Mouse (Mus musculus) olfactory bulb, adult 2 months (tissue): Measurements from ENCODE around the gene Xntrpc. TPM values are rescaled to one million over a fixed set of nuclear protein-coding genes. Genes with fewer than 3 reads are reported as not detected.

Source experiments
- H3K27ac ChIP-seq: fragments of 200-500 bp; 2 replicates; pipeline ENCODE4 v1.5.1; 2012; ENCODE audit warnings: low read depth, low read length; ENCODE audit not compliant: insufficient read depth
- H3K4me1 ChIP-seq: fragments of 200-500 bp; 2 replicates; pipeline ENCODE4 v1.6.1; 2012; ENCODE audit warnings: low read length; ENCODE audit not compliant: control insufficient read depth, insufficient read depth
- H3K4me3 ChIP-seq: fragments of 200-500 bp; 2 replicates; pipeline ENCODE4 v1.5.1; 2012; ENCODE audit warnings: mild to moderate bottlenecking, low read depth, low read length, moderate library complexity; ENCODE audit not compliant: insufficient read depth
- CTCF ChIP-seq: fragments of 200-500 bp; IDR thresholded peaks from 2 replicates; pipeline ENCODE4 v1.5.1; 2012; ENCODE audit warnings: low read depth, mild to moderate bottlenecking, low read length, moderate library complexity; ENCODE audit not compliant: insufficient read depth
- POLR2A ChIP-seq: fragments of 200-500 bp; IDR thresholded peaks from 2 replicates; pipeline ENCODE4 v1.6.1; 2012; ENCODE audit warnings: mild to moderate bottlenecking, low read depth, low read length, moderate library complexity; ENCODE audit not compliant: insufficient read depth
- WGBS: fragments of 180-500 bp; shearing (Covaris S2); methylation state at CpG from one replicate; pipeline ENCODE4 v1.1.7; 2018; 5-methylcytosine and 5-hydroxymethylcytosine counted together
- polyA plus RNA-seq: library from polyadenylated mRNA; stranded (reverse); fragments of >200 nt; gene quantifications from 2 replicates; pipeline ENCODE4 v1.2.4, GENCODE M21; 2012; ENCODE audit warnings: low replicate concordance; ENCODE audit not compliant: missing spikeins, insufficient read depth, insufficient read length

Xntrpc gene
- polyA plus RNA-seq, 1 experiment: not detected

DNA sequence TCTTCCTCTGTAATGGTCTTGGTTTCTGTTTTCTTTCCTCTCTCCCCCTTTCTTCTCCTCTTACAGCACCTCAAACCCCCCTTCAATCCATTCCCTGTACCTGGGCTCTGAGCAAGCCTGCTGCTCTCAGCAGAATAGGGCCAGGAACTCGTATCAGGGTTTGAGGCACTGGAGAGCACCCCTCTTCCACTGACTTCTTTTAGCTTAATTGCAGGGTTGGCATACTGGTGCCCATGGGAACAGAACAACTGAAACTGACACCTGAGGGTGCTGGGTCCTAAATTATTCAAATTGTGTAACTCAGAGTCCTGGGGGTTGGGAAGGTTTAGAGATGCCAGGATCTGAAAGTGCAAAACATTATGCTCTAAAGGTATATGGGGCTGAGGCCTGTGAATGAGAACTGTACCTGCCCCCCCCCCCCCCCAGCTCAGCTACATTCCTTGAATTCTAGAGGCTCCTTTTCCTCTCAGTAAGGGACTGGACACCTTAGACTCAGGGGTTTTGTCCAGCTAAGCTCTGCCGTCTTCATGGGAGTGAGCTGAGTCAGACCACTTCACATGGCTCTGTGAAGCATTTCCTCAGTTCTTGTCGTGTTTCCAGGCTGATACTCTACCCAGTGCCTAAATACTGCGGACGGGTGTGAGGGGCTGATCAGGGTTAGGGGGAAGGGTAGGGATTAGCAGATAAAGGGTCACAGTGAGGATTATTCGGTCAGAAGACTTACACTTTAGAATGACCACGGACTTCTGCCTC lies 51.2 kb downstream of the Xntrpc start, which contains the start of gene Chrna10:
TSS of gene Chrna10 (minus strand) at position 250 of the 753 bp plus-strand sequence.
- Histone ChIP-seq H3K27ac (peak within 1 kb of the TSS; percentile 92), H3K4me3 (peak within 1 kb of the TSS; percentile 29), H3K4me1 (peaks cover 13% of the 10 kb centered on the region)
- 31% methylated on average over 7 of the region's 7 CpGs for WGBS
- TF ChIP-seq CTCF (no peak), POLR2A (peak; percentile 13; the same call in 1 of the 2 replicates)

DNA sequence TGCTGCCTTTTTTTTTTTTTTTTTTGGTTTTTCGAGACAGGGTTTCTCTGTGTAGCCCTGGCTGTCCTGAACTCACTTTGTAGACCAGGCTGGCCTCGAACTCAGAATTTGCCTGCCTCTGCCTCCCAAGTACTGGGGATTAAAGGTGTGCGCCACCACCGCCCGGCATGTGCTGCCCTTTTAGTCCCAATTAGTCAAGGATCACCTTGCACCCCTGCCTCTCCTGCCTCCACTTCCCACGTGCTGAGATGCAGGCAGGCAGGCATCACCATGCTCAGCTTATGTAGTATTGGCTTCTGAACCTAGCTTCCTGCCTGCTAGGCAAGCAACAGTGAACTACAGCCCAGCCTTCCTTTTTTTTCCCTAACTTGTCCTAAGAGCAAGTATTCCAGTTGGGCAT lies 51.9 kb downstream of the Xntrpc start:
- Histone ChIP-seq H3K27ac (peak overlapping the region; percentile 54), H3K4me3 (no peak overlapping the region), H3K4me1 (peaks cover 13% of the 10 kb centered on the region)
- TF ChIP-seq CTCF: no peak
- no peak for TF ChIP-seq POLR2A
- 68% methylated on average over 6 of the region's 6 CpGs for WGBS

DNA sequence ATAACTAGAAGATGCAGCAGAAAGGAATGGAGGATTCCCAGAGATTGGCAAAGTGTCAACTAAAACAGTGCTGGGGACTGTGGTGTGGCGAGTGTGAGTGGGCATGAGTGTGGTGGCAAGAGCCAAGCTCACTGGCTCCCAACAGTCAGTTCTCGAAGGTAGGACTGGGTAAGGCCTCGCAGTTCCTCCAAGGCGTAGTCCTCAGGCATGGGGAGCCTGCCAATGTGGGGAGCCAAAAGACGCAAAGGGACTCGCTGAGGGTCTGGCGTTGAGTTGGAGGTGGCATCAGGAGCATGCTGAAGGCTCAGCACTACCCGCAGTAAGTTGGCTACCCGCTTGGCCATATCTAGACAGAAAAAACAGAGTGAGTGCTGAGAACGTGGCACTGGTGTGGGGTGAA lies 54.8 kb downstream of the Xntrpc start:
- Histone ChIP-seq H3K4me3 (no peak overlapping the region), H3K4me1 (peaks cover 10% of the 10 kb centered on the region), H3K27ac (no peak overlapping the region)
- TF ChIP-seq POLR2A: no peak
- no peak for TF ChIP-seq CTCF
- WGBS: 90% methylated on average over 10 of the region's 10 CpGs

DNA sequence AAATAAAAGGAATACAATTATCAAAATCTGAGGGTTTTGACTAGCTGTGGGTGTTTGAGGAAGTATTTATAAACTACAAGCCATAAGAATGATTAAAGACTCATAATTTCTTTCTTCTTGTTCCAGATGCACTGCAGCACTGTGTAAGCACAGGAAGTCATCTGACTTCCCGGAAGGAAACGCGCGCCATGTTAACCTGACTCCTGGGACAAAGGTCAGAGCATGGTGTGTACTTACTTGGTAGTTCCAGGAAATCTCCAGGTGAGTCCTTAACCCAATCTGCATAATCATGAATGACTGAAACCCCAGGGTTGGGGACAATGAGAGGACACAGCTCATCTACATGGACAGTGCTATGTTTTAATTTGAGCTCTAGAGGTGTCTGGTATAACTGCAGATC lies 66.9 kb downstream of the Xntrpc start:
- H3K4me3 ChIP-seq: no peak overlapping the region
- no peak overlapping the region for H3K27ac ChIP-seq
- no peak for TF ChIP-seq POLR2A
- TF ChIP-seq CTCF: no peak
- 88% methylated on average over 4 of the region's 4 CpGs for WGBS
- no peaks in the 10 kb centered on the region for H3K4me1 ChIP-seq

DNA sequence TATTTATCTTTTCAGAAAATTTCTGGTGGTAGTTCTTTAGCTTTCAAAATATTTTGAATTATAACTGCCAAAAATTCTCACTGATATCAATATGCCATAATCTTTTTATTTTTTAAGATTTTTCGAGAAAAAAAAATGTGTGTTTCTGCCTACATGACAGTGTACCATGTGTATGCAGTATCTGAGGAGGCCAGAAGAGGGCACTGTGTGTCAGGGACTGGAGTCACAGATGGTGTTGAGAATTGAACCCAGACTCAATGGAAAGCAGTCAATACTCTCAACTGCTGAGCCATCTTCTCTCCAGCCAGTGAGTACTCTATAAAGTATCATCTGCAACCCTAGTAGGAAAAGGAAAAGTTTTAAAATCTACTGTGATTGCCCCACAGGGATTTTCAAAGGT lies 72.0 kb downstream of the Xntrpc start:
- Histone ChIP-seq H3K27ac (no peak overlapping the region), H3K4me1 (no peaks in the 10 kb centered on the region), H3K4me3 (no peak overlapping the region)
- 78% methylated on average over 1 of the region's 1 CpGs for WGBS
- TF ChIP-seq POLR2A: no peak
- no peak for TF ChIP-seq CTCF

DNA sequence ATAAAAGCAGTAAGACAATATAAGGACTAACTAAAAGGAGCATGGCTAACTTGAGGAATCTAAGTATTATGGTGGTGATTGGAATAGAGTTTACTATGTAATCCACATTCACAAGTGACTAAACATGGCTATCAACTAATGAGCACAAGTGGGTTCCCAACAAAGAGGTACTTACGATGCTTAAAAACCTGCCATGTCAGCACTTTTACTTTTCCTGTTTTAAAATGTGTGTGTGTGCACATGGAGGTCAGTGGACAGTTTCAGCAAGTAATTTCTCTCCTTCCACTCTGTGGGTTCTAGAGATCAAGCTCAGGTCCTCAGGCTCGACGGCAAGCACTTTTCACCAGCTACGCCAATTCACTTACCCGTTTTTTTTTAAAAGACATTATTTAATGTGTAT lies 72.4 kb downstream of the Xntrpc start:
- TF ChIP-seq CTCF: no peak
- no peak for TF ChIP-seq POLR2A
- Histone ChIP-seq H3K4me3 (no peak overlapping the region), H3K4me1 (no peaks in the 10 kb centered on the region), H3K27ac (no peak overlapping the region)
- 99% methylated on average over 5 of the region's 5 CpGs for WGBS

Other genes starting within 250 kb of the Xntrpc start
- not detected in 2 replicates for gene Phox2a, start 247.4 kb upstream of the Xntrpc start, polyA plus RNA-seq
- not detected in 2 replicates for gene Inppl1, start 227.5 kb upstream of the Xntrpc start, polyA plus RNA-seq
- gene Folr2, start 208.5 kb upstream of the Xntrpc start, polyA plus RNA-seq: not detected in 2 replicates
- gene Anapc15, start 202.0 kb upstream of the Xntrpc start, polyA plus RNA-seq: not detected in 2 replicates
- gene Folr1, start 194.9 kb upstream of the Xntrpc start, polyA plus RNA-seq: not detected in 2 replicates
- not detected in 2 replicates for gene Lamtor1, start 159.8 kb upstream of the Xntrpc start, polyA plus RNA-seq
- not detected in 2 replicates for gene Tomt, start 159.4 kb upstream of the Xntrpc start, polyA plus RNA-seq
- gene Lrrc51, start 131.8 kb upstream of the Xntrpc start, polyA plus RNA-seq: not detected in 2 replicates
- gene Numa1, start 131.6 kb upstream of the Xntrpc start, polyA plus RNA-seq: 257 TPM in 1 of 2 replicates, not detected in the other
- gene Il18bp, start 47.0 kb upstream of the Xntrpc start, polyA plus RNA-seq: not detected in 2 replicates
- gene Rnf121, start 244 bp upstream of the Xntrpc start, polyA plus RNA-seq: not detected in 2 replicates
- gene Xndc1, start 202 bp upstream of the Xntrpc start, polyA plus RNA-seq: not detected in 2 replicates
- not detected in 2 replicates for gene Trpc2, start 17.4 kb downstream of the Xntrpc start, polyA plus RNA-seq
- gene Art1, start 36.0 kb downstream of the Xntrpc start, polyA plus RNA-seq: not detected in 2 replicates
- gene Art5, start 43.8 kb downstream of the Xntrpc start, polyA plus RNA-seq: not detected in 2 replicates
- not detected in 2 replicates for gene Chrna10, start 51.1 kb downstream of the Xntrpc start, polyA plus RNA-seq
- gene Nup98, start 144.5 kb downstream of the Xntrpc start, polyA plus RNA-seq: not detected in 2 replicates
- gene Pgap2, start 144.5 kb downstream of the Xntrpc start, polyA plus RNA-seq: not detected in 2 replicates
- gene Rhog, start 190.3 kb downstream of the Xntrpc start, polyA plus RNA-seq: not detected in 2 replicates
- not detected in 2 replicates for gene Stim1, start 202.1 kb downstream of the Xntrpc start, polyA plus RNA-seq